Mouse (Mus musculus) ES-Bruce4 (cell line): ENCODE results near the gene Smoc1. TPM values are rescaled to one million over a fixed set of nuclear protein-coding genes. Genes with fewer than 3 reads are reported as not detected.

Experiments used
- H3K27ac ChIP-seq: 2 replicates; pipeline ENCODE4 v1.5.1; 2012; ENCODE audit warnings: low read length, inconsistent platforms; ENCODE audit not compliant: insufficient read depth
- H3K27me3 ChIP-seq: 2 replicates; pipeline ENCODE4 v1.6.1; 2012; ENCODE audit warnings: mild to moderate bottlenecking, low read length, inconsistent platforms; ENCODE audit not compliant: control insufficient read depth, poor library complexity, insufficient read depth, severe bottlenecking
- H3K36me3 ChIP-seq: 2 replicates; pipeline ENCODE4 v1.6.1; 2012; ENCODE audit warnings: inconsistent platforms, mild to moderate bottlenecking, low read length, moderate library complexity; ENCODE audit not compliant: control insufficient read depth, poor library complexity, insufficient read depth, severe bottlenecking
- H3K4me1 ChIP-seq: one replicate; pipeline ENCODE4 v1.8.1; 2011; ENCODE audit warnings: low read length; ENCODE audit not compliant: control insufficient read depth, insufficient read depth
- H3K4me3 ChIP-seq: 2 replicates; pipeline ENCODE4 v1.5.1; 2011; ENCODE audit warnings: low read depth, mild to moderate bottlenecking, low read length
- H3K9ac ChIP-seq: 2 replicates; pipeline ENCODE4 v1.6.1; 2012; ENCODE audit warnings: low read depth, mild to moderate bottlenecking, inconsistent platforms; ENCODE audit not compliant: poor library complexity, severe bottlenecking
- H3K9me3 ChIP-seq: replicated peaks from 2 replicates; pipeline ENCODE4 v1.6.1; 2012; ENCODE audit warnings: mild to moderate bottlenecking, low read length, inconsistent platforms; ENCODE audit not compliant: control insufficient read depth, poor library complexity, insufficient read depth, severe bottlenecking
- CTCF ChIP-seq: IDR thresholded peaks from one replicate; pipeline ENCODE4 v1.8.1; 2011; ENCODE audit warnings: low read depth, low read length
- EP300 ChIP-seq: IDR thresholded peaks from 2 replicates; pipeline ENCODE4 v1.6.1; 2011; ENCODE audit warnings: low read depth, low read length; ENCODE audit not compliant: insufficient read depth
- POLR2A ChIP-seq: IDR thresholded peaks from one replicate; pipeline ENCODE4 v1.8.1; 2011; ENCODE audit warnings: low read length; ENCODE audit not compliant: insufficient read depth
- polyA plus RNA-seq: library from polyadenylated mRNA; stranded (reverse); fragments of >200 nt; gene quantifications from 2 replicates; pipeline ENCODE4 v1.2.4, GENCODE M21; 2011; ENCODE audit warnings: low read depth; ENCODE audit not compliant: missing spikeins, insufficient read depth, insufficient read length

Smoc1 gene
- polyA plus RNA-seq, 1 experiment = 6.7 TPM

DNA sequence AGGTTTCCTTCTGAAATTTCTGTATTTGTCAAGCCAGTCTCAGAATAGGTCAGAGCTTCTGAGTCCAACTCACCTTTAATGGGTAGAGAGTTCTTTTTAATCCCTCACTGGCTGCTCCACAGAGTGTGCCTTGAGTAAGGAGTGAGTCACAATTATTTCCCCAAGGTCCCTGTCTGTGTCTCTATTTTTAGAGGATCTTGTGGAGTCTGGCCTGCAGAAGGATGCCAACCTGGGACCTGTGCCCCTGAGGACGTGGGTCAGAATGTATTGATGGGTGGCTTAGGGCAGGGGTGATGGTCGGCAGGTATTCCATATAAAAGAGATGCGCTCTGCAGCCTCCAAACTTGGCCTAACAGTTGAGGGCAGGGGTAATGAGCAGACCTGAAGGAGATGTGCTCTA lies 115.6 kb downstream of the Smoc1 start:
- Histone ChIP-seq H3K27ac (no peak overlapping the region), H3K27me3 (no peaks in the 10 kb centered on the region), H3K4me3 (no peak overlapping the region), H3K9ac (no peak overlapping the region), H3K4me1 (no peaks in the 10 kb centered on the region), H3K36me3 (no peaks in the 10 kb centered on the region), H3K9me3 (no peaks in the 10 kb centered on the region)
- TF ChIP-seq POLR2A = no peak
- no peak for TF ChIP-seq EP300
- TF ChIP-seq CTCF = no peak

GRCm38 (mm10) chr12:81144201-81144600 lies 117.6 kb downstream of the Smoc1 start:
- H3K9me3 ChIP-seq = no peaks in the 10 kb centered on the region
- H3K27me3 ChIP-seq = no peaks in the 10 kb centered on the region
- no peak overlapping the region for H3K4me3 ChIP-seq
- no peak overlapping the region for H3K27ac ChIP-seq
- TF ChIP-seq CTCF (no peak), EP300 (no peak), POLR2A (no peak)
- H3K9ac ChIP-seq = no peak overlapping the region
- H3K4me1 ChIP-seq = no peaks in the 10 kb centered on the region
- H3K36me3 ChIP-seq = no peaks in the 10 kb centered on the region

DNA sequence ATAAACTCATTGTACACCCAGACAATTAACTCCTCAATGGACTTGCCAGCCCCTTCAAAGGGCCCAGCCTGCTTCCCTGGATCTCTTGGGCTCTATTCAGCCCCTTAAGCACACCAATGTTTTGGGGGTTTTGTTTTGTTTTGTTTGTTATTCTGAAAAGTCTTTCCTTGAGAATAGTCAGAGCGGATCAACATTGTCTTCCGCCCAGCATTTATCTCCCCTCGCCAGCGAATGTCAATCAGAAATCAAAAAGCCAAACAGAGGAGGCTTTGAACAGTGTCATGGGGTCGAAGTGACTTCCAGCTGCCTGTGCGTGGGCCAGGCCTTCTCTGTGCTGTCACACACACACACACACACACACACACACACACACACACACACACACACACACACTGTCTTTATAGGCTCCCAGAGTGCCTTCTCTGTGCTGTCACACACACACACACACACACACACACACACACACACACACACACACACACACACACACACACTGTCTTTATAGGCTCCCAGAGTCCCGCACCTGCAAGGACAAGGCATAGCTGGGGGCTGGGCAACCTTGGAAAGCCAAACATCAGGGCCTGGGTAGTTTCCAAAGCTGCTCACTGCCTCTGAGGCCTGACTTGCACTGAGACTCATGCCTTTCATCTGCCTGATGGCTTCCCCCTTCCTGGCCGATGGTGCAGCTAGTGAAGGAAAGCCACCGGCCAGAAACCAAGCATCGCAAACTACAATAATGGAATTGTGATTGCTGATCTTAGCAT lies 120.0 kb downstream of the Smoc1 start:
- H3K36me3 ChIP-seq = no peaks in the 10 kb centered on the region
- H3K27ac ChIP-seq = no peak overlapping the region
- H3K9ac ChIP-seq = no peak overlapping the region
- no peaks in the 10 kb centered on the region for H3K9me3 ChIP-seq
- H3K4me1 ChIP-seq = no peaks in the 10 kb centered on the region
- no peak for TF ChIP-seq EP300
- TF ChIP-seq POLR2A = no peak
- no peak for TF ChIP-seq CTCF
- H3K27me3 ChIP-seq = no peaks in the 10 kb centered on the region
- no peak overlapping the region for H3K4me3 ChIP-seq

GRCm38 (mm10) chr12:81147956-81148355 lies 121.3 kb downstream of the Smoc1 start:
- Histone ChIP-seq H3K27ac (no peak overlapping the region), H3K27me3 (no peaks in the 10 kb centered on the region)

GRCm38 (mm10) chr12:81150917-81151316 lies 124.3 kb downstream of the Smoc1 start:
- no peaks in the 10 kb centered on the region for H3K4me1 ChIP-seq
- H3K36me3 ChIP-seq = no peaks in the 10 kb centered on the region
- no peak for TF ChIP-seq EP300
- TF ChIP-seq POLR2A = no peak
- TF ChIP-seq CTCF = no peak
- H3K27me3 ChIP-seq = no peaks in the 10 kb centered on the region
- H3K9me3 ChIP-seq = no peaks in the 10 kb centered on the region
- H3K4me3 ChIP-seq = no peak overlapping the region
- no peak overlapping the region for H3K27ac ChIP-seq
- no peak overlapping the region for H3K9ac ChIP-seq

More at GRCm38 (mm10) chr12:81147956-81148355, 121.3 kb downstream of the Smoc1 start:
- no peak overlapping the region for H3K4me3 ChIP-seq
- H3K4me1 ChIP-seq = no peaks in the 10 kb centered on the region
- no peaks in the 10 kb centered on the region for H3K36me3 ChIP-seq
- no peak for TF ChIP-seq EP300
- no peak overlapping the region for H3K9ac ChIP-seq
- no peaks in the 10 kb centered on the region for H3K9me3 ChIP-seq

GRCm38 (mm10) chr12:81152082-81152481 lies 125.5 kb downstream of the Smoc1 start:
- Histone ChIP-seq H3K36me3 (no peaks in the 10 kb centered on the region), H3K27ac (no peak overlapping the region), H3K4me1 (no peaks in the 10 kb centered on the region), H3K9ac (no peak overlapping the region), H3K4me3 (no peak overlapping the region), H3K27me3 (no peaks in the 10 kb centered on the region), H3K9me3 (no peaks in the 10 kb centered on the region)
- no peak for TF ChIP-seq CTCF
- no peak for TF ChIP-seq EP300
- TF ChIP-seq POLR2A = no peak
